Mouse (Mus musculus) adrenal gland, postnatal 36 days (tissue): ENCODE results near the gene Zfp101. TPM values are rescaled to one million over a fixed set of nuclear protein-coding genes. Genes with fewer than 3 reads are reported as not detected.

ENCODE experiments used
- DNase-seq, 2 experiments: peaks; one replicate each; pipeline ENCODE4 v3.0.0; 2021; ENCODE audit warnings: mixed read lengths in 1 of 2
- long read RNA-seq, 2 experiments: library from polyadenylated mRNA; stranded (forward); transcript quantifications; one replicate each; pipeline ENCODE4 v2.0.0; 2021; ENCODE audit warnings: borderline sequencing depth in 2 of 2
- total RNA-seq, 2 experiments: library from RNA; stranded (reverse); gene quantifications; 2 replicates each; pipeline ENCODE4 v1.2.3; 2021

The Zfp101 gene
- total RNA-seq: 1 to 10 TPM; 6.0 to 8.8 TPM
- long read RNA-seq, experiment 1, transcript Zfp101-201 (4 exons, 2,659 nt): major isoform, 5 of 9 reads
- long read RNA-seq, experiment 1, partial matches to known transcripts: 0 of 9 reads
- long read RNA-seq, experiment 1, other reads (novel, unspliced or antisense): 4 of 9 reads
- long read RNA-seq, experiment 2, partial matches to known transcripts: 0 of 1 reads
- long read RNA-seq, experiment 2, other reads (novel, unspliced or antisense): 1 of 1 reads

DNA sequence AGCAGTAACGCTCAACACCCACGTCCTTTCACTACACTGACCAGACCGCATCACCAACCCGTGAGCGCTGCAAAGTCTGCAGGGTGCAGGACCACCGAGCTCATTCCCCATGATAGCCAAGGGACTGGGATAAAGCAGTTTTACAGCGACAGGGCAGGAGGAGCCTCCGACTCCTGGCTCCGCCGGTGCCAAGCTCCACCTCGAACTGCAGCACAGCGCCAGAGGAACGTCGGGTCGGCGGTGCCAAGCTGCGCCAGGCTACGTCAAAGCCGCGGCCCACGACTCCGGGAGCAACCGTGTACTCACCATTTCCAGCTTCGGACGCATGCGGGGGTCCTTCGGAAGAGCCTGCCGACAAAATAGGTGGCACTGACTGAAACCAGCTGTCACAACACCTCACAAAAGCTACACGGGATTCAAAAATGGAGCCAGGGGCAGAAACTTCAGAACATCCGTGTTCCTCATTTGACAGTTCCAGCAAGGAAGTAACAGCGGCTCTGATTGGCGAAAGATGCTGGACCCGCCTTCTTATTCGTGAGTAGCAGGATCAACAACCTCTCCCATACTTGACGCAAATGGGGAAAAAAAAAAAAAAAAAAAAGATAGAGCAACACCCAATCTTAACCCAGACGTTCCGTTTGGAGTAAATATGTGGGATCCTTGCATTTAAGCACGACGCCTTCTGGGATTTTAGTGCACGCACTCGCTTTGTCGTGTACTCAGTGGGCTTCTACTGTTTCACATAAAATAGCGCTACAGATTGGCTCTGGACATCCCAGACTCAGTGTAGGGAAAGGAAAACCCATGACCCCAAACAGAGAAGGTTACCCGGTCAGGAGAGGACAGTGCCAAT is at the start of gene Zfp101:
Gene Zfp101, minus strand, starts transcription at position 460 of the 853 bp plus-strand sequence.
- peak; percentile 86 to 87 for DNase-seq

DNA sequence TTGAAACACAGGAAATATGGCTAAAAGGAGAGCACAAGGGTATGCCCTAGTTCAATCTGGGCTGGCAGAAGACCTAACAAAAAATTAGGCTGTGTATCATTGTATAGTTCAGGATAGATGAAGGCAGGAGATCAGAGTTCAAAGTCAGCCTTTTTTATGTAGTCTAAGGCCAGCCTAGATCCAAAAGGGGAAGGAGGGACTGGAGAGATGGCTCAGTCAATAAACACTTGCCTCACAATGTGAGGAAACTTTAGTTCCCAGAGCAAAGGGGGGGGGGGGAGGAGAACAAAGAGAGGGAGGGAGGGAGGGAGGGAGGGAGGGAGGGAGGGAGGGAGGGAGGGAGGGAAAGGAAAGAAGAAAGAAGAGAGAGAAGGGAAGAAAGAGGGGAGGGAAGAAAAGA is 46.7 kb upstream of the Zfp101 start:
- DNase-seq: no peak

DNA sequence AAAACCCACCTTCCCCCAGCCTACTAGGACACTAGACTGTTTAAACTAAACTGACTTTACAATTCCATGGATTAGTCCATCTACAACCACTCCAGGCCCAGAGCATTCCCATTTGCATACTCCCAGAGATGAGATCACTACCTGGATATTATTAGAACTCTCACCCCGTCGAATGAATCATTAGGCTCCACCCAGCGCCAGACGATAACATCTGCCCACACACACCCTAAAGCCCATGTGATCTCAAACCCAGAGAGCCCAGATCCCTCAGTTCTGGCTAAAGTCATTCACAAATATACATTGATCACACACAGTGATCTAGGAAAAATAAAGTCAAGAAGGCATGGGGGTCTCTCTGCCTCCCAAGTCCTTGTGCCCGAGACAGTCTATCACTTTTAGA is 45.5 kb upstream of the Zfp101 start:
- peak in 1 of 2 experiments; percentile 25 for DNase-seq

DNA sequence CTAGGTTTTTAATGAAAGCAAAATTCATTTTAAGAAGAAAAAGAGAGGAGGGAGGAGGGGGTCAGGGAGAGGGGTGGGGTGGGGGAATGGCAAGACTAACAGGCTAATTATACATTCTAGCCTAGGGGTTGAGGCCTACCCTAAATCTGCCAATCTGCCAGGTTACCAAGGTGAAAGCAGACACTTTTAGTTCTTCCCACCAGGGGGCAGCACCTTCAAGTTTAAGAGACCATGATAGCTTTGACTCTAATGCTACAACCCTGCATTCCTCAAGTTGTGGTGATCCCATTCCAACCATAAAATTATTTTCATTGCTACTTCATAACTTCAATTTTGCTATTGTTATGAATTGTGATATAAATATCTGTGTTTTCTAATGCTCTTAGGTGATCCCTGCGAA is 44.7 kb upstream of the Zfp101 start:
- DNase-seq: peak; percentile 79 to 82

DNA sequence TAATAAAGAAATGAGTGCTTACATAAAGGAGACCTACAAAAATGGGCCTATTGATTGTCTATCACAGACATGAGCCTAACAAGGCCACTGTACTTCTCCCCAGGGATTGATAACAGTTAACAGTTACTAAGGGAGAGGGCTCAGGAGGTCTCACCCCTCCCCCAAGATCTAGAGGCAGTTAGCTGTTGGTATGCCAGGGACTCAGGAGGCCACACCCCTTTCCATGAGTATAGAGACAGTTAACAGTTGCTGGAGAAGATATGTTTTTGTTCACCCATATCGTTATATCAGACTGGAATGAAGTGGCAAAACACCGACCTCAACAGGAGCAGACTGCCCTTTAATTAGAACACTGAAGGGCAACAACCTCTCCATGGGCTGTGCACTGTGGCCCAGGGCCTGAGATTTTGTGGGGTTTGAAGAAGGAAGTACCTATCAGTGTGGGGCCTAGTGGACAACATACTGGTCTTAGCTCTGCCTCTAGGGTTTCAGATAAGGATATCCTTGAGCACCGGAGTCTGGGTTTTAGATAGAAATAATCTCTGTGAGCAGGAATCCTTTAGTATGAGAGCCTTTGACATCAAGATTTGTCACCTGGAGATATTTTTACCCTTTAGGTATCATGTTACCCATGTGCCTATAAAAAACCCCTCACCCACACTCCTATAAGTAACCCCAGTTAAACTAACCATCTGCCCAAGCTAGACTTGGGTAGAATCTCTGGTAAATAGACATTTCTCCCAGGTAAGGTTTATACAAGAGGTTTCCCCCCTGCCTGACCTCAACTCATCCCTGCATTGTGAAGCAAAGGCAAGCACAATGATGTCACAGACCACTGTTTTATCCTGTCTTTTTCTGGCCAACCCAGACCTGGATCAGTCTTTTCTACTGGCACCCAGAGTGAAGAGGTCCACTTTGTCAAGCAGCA is 37.8 kb upstream of the Zfp101 start, which contains the start of gene Actl9:
Gene Actl9, plus strand, starts transcription at position 878 of the 928 bp plus-strand sequence.
- DNase-seq: no peak

DNA sequence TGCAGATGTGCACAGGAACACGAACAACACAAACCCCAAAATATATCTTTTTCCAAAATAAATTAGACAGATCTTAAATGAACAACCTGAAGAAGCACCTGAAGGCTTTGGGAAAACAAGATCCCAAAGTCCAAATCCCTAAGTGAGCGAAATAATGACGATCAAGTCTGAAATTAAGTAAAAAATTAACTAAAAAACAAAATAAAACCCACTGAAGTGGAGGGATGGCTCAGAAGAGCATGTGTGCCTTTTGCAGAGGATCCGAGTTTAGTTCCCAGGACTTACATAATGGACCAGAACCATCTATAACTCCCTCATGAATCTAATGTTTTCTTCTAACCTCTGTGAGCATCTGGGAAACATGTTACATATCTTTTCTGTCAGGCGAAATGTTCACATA is 2.2 kb downstream of the Zfp101 start:
- no peak for DNase-seq

DNA sequence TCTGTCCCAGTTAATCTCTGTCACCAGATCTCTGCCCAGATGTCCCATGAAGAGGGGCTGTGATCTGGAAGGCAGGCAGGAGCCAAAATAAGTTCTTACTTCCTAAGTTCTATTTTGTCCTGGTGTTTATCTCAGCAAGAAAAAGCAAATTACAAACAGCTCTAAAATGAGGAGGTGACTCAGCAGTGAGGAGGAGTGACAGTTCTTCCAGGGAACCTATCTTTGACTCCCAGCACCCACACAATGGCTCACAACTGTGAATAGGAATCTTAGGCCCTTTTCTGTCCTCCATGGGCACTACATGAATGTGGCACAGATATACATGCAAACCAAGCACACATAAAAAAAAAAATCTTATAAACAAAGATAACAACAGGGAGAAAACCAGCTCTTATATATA is 8.7 kb downstream of the Zfp101 start:
- no peak for DNase-seq

DNA sequence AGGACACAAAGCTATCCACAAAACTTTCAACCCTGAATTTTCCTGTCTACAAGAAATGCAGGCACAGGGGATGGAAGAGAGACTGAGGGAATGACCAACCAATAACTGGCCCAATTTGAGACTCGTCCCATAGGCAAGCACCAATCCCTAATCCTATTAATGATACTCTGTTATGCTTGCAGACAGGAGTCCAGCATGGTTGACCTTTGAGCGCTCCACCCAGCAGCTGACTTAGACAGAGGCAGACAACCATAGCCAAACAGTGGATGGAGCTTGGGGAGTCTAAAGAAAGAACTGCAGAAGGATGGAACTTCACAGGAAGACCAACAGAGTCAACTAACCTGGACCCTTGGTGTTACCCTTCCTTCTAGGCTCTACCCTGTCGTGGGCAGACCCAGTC is 21.6 kb downstream of the Zfp101 start:
- DNase-seq: no peak

DNA sequence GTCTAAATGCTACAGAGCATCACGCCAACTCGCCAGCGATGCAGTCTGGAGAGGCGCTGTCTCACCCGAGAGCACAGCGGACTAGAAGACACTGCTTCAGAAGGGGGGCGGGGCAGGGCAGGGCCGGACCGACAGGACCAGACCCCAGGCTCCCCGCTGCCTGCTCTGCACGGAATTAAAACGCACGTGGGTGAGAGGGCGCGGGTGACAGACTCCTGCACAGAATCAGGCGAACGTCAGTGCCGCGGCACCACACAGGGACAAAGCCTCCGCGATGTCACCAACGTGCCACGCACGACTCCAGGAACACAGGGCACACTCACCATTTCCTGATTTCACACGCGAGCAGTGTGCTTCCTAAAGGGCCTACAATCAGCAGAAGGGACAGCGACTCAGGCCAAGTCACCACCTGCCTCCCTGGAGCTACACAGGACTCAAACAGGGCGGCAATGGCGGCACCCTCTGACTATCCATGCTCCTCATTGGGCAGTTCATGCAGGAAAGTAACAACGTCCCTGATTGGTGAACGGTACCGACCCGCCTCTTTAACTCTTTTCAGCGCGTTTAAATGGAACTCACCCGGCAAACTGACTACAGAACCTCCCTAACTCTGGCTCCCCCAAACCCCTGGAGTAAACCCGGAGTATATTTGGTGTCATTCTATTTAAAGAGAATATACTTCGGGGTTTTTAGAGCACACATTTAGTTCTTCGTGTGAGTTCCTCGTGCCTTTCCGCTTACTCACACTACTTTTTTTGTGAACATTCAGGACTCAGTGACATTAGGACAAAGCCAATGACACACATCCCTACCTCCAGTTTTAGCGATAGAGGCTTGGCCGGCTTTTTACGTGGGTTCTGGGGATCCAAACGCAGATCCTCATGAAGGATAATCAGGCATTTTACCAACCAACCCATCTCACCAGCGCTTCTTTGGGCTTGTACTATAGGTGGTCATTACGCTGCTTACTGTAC is 35.7 kb downstream of the Zfp101 start, which contains the start of gene Zfp81:
Gene Zfp81, minus strand, starts transcription at position 468 of the 974 bp plus-strand sequence.
- peak; percentile 82 to 85 for DNase-seq

DNA sequence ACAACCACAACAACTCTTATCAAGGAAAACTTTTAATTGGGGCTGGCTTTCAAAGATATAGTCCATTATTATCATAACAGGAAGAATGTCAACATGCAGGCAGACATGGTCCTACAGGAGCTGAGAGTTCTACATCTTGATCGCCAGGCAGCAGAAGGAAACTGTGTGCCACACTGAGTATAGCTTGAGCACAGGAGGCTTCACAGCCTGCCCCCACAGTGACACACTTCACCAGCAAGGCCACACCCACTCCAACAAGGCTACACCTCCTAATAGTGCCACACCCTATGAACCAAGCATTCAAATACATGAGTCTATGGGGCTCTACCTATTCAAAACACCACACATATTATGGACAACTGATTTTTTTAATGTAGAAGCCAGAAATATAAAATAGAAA is 41.5 kb downstream of the Zfp101 start:
- DNase-seq: no peak

Other genes with a start within 250 kb of the Zfp101 start
- not detected for gene Olfr55, start 226.2 kb downstream of the Zfp101 start, total RNA-seq
- gene Olfr239, start 203.3 kb downstream of the Zfp101 start, total RNA-seq: not detected
- not detected for gene Olfr1564, start 173.0 kb downstream of the Zfp101 start, total RNA-seq
- gene Zfp955a, start 139.5 kb downstream of the Zfp101 start, total RNA-seq: 1 to 10 TPM; 5.7 to 8.6 TPM
- gene Olfr63, start 130.0 kb downstream of the Zfp101 start, total RNA-seq: under 1 TPM in 1 of 2 experiments, not detected in 1; 0.03 TPM
- gene Zfp955b, start 105.1 kb downstream of the Zfp101 start, total RNA-seq: 10 to 100 TPM in 1 of 2 experiments, 1 to 10 TPM in 1; 8.0 to 10.2 TPM
- 1 to 10 TPM; 7.0 to 8.9 TPM for gene Zfp81, start 35.8 kb downstream of the Zfp101 start, total RNA-seq
- gene Actl9, start 38.3 kb upstream of the Zfp101 start, total RNA-seq: under 1 TPM in 1 of 2 experiments, not detected in 1; 0.20 TPM
- gene Adamts10, start 129.6 kb upstream of the Zfp101 start, total RNA-seq: 10 to 100 TPM; 22.3 to 29.7 TPM
- gene Myo1f, start 161.1 kb upstream of the Zfp101 start, total RNA-seq: 1 to 10 TPM; 2.1 to 3.3 TPM
- 10 to 100 TPM; 28.9 to 35.3 TPM for gene Zfp414, start 234.4 kb upstream of the Zfp101 start, total RNA-seq
- gene Pram1, start 243.4 kb upstream of the Zfp101 start, total RNA-seq: under 1 TPM in 1 of 2 experiments, not detected in 1; 0.56 TPM